Mouse (Mus musculus) small intestine, adult 2 months (tissue): ENCODE data around the gene Dnm1. TPM values are rescaled to one million over a fixed set of nuclear protein-coding genes. Genes with fewer than 3 reads are reported as not detected.

Experiments
- H3K27ac ChIP-seq: fragments of 200-500 bp; 2 replicates; pipeline ENCODE4 v1.5.1; 2012; ENCODE audit warnings: low read depth, low read length, control low read depth, inconsistent platforms; ENCODE audit not compliant: insufficient read depth
- H3K27me3 ChIP-seq: fragments of 200-500 bp; 2 replicates; pipeline ENCODE4 v1.6.1; 2012; ENCODE audit warnings: mild to moderate bottlenecking, moderate library complexity, low read length, inconsistent platforms; ENCODE audit not compliant: control insufficient read depth, insufficient read depth
- H3K36me3 ChIP-seq: fragments of 200-500 bp; 2 replicates; pipeline ENCODE4 v1.6.1; 2012; ENCODE audit warnings: mild to moderate bottlenecking, low read length, control low read depth, inconsistent platforms; ENCODE audit not compliant: control insufficient read depth, insufficient read depth
- H3K4me1 ChIP-seq: fragments of 200-500 bp; 2 replicates; pipeline ENCODE4 v1.6.1; 2012; ENCODE audit warnings: low read length, inconsistent platforms, mixed read lengths; ENCODE audit not compliant: control insufficient read depth, insufficient read depth, insufficient read length
- H3K4me3 ChIP-seq: fragments of 200-500 bp; 2 replicates; pipeline ENCODE4 v1.5.1; 2012; ENCODE audit warnings: low read depth, mild to moderate bottlenecking, control low read depth, inconsistent platforms, low read length, moderate library complexity
- CTCF ChIP-seq: fragments of 200-500 bp; IDR thresholded peaks from 2 replicates; pipeline ENCODE4 v1.5.1; 2012; ENCODE audit warnings: low read depth, mild to moderate bottlenecking, control low read depth, inconsistent platforms, low read length, moderate library complexity, mixed read lengths; ENCODE audit not compliant: insufficient replicate concordance, insufficient read length; ENCODE audit errors: extremely low read depth
- POLR2A ChIP-seq: fragments of 200-500 bp; IDR thresholded peaks from 2 replicates; pipeline ENCODE4 v1.6.1; 2012; ENCODE audit warnings: low read depth, mild to moderate bottlenecking, control low read depth, inconsistent platforms, low read length, moderate library complexity
- WGBS: fragments of 180-500 bp; shearing (Covaris S2); methylation state at CpG from one replicate; pipeline ENCODE4 v1.1.7; 2018; 5-methylcytosine and 5-hydroxymethylcytosine counted together
- polyA plus RNA-seq: library from polyadenylated mRNA; depleted of rRNA; stranded (reverse); fragments of >200 nt; gene quantifications from 2 replicates; pipeline ENCODE4 v1.2.3, GENCODE M21; 2012

The Dnm1 gene
- polyA plus RNA-seq, 1 experiment, result 480 TPM

- peaks cover 18% of the 10 kb centered on the region; the same call in 1 of the 2 replicates for H3K36me3 ChIP-seq
- 52% methylated on average over 42 of the region's 42 CpGs for WGBS
- peak overlapping the region; percentile 38 for H3K4me3 ChIP-seq
- H3K27ac ChIP-seq, result no peak overlapping the region
- no peaks in the 10 kb centered on the region for H3K27me3 ChIP-seq
- TF ChIP-seq CTCF (no peak), POLR2A (no peak)
- peaks cover 2% of the 10 kb centered on the region; the same call in 1 of the 2 replicates for H3K4me1 ChIP-seq
These were observed 41.5 kb downstream of the Dnm1 start for GRCm38 (mm10) chr2:32311443-32312317.

- peaks cover 2% of the 10 kb centered on the region; the same call in 1 of the 2 replicates for H3K4me1 ChIP-seq
- TF ChIP-seq POLR2A, result no peak
- no peak for TF ChIP-seq CTCF
- WGBS, result 91% methylated on average over 18 of the region's 18 CpGs
- peaks cover 32% of the 10 kb centered on the region for H3K36me3 ChIP-seq
- H3K27ac ChIP-seq, result no peak overlapping the region
- H3K27me3 ChIP-seq, result no peaks in the 10 kb centered on the region
- no peak overlapping the region for H3K4me3 ChIP-seq
These were observed 42.9 kb downstream of the Dnm1 start for GRCm38 (mm10) chr2:32310096-32310845.

- no peak overlapping the region for H3K4me3 ChIP-seq
- H3K27ac ChIP-seq, result no peak overlapping the region
- WGBS, result 91% methylated on average over 16 of the region's 16 CpGs
- H3K4me1 ChIP-seq, result peaks cover 2% of the 10 kb centered on the region; the same call in 1 of the 2 replicates
- H3K27me3 ChIP-seq, result no peaks in the 10 kb centered on the region
- H3K36me3 ChIP-seq, result peaks cover 41% of the 10 kb centered on the region
- no peak for TF ChIP-seq POLR2A
These were observed 44.1 kb downstream of the Dnm1 start for GRCm38 (mm10) chr2:32308870-32309568.

- peaks cover 50% of the 10 kb centered on the region for H3K36me3 ChIP-seq
- WGBS, result 61% methylated on average over 8 of the region's 8 CpGs
These were observed 45.0 kb downstream of the Dnm1 start for GRCm38 (mm10) chr2:32307941-32308760.

GRCm38 (mm10) chr2:32307247-32307798, 45.8 kb downstream of the Dnm1 start:
- Histone ChIP-seq H3K27me3 (no peaks in the 10 kb centered on the region), H3K4me3 (no peak overlapping the region), H3K36me3 (peaks cover 57% of the 10 kb centered on the region), H3K27ac (no peak overlapping the region), H3K4me1 (peaks cover 2% of the 10 kb centered on the region; the same call in 1 of the 2 replicates)
- no peak for TF ChIP-seq CTCF
- no peak for TF ChIP-seq POLR2A
- WGBS, result 86% methylated on average over 6 of the region's 6 CpGs

More at GRCm38 (mm10) chr2:32307941-32308760, 45.0 kb downstream of the Dnm1 start:
- Histone ChIP-seq H3K4me1 (peaks cover 2% of the 10 kb centered on the region; the same call in 1 of the 2 replicates), H3K4me3 (no peak overlapping the region), H3K27ac (no peak overlapping the region), H3K27me3 (no peaks in the 10 kb centered on the region)
- peak; percentile 87; the same call in 1 of the 2 replicates for TF ChIP-seq CTCF
- TF ChIP-seq POLR2A, result no peak

GRCm38 (mm10) chr2:32306176-32306575, 47.0 kb downstream of the Dnm1 start:
- WGBS, result 90% methylated on average over 9 of the region's 9 CpGs
- TF ChIP-seq CTCF, result no peak
- no peak for TF ChIP-seq POLR2A
- H3K4me3 ChIP-seq, result no peak overlapping the region
- no peaks in the 10 kb centered on the region for H3K4me1 ChIP-seq
- no peak overlapping the region for H3K27ac ChIP-seq
- peaks cover 61% of the 10 kb centered on the region for H3K36me3 ChIP-seq
- H3K27me3 ChIP-seq, result no peaks in the 10 kb centered on the region
